7 mouse cellular contexts compared by ENCODE assay signal in genomic region chr16:22919971-22920854, GRCm38 (mm10). TPM values are rescaled to one million over a fixed set of nuclear protein-coding genes. Genes with fewer than 3 reads are reported as not detected.
DNase-seq lines count a peak whose midpoint lies in the region; ATAC-seq and TF ChIP-seq lines count a peak whose summit lies in the region.

No protein-coding gene starts in this region.

- WGBS in lung, embryonic 16.5 days, result 39% methylated on average over 18 of the region's 18 CpGs
- WGBS in hindbrain, embryonic 14.5 days, result 73% methylated on average over 18 of the region's 18 CpGs

- no peaks in the 10 kb centered on the region for H3K27me3 ChIP-seq in ES-Bruce4 (ENCODE audit: control insufficient read depth, insufficient read depth, low read length, poor library complexity, severe bottlenecking)
- H3K27me3 ChIP-seq in lung, embryonic 16.5 days (ENCODE audit: control insufficient read depth, insufficient read depth, low read depth, low read length), result no peaks in the 10 kb centered on the region
- no peaks in the 10 kb centered on the region for H3K27me3 ChIP-seq in hindbrain, embryonic 14.5 days (ENCODE audit: control insufficient read depth, insufficient read depth, low read length)

- intact Hi-C loops in heart, postnatal 10 days (cut with DNase I), result no loop called here

- H3K4me3 ChIP-seq in ES-Bruce4 (ENCODE audit: low read depth, low read length), result no peak overlapping the region; the same call in 1 of the 2 replicates
- no peak overlapping the region for H3K4me3 ChIP-seq in lung, embryonic 16.5 days (ENCODE audit: low read length)
- H3K4me3 ChIP-seq in hindbrain, embryonic 14.5 days (replicated peaks; ENCODE audit: low read length), result no peak overlapping the region

- H3K4me1 ChIP-seq in ES-Bruce4 (ENCODE audit: control insufficient read depth, insufficient read depth, low read length), result peaks cover 6% of the 10 kb centered on the region
- H3K4me1 ChIP-seq in lung, embryonic 16.5 days (replicated peaks; ENCODE audit: control insufficient read depth, insufficient read depth, low read length), result no peaks in the 10 kb centered on the region
- no peaks in the 10 kb centered on the region for H3K4me1 ChIP-seq in hindbrain, embryonic 14.5 days (replicated peaks; ENCODE audit: control insufficient read depth, insufficient read depth, low read length)

- TF ChIP-seq POLR2A in ES-Bruce4 (IDR thresholded peaks at IDR 0.05; ENCODE audit: insufficient read depth, low read length), result no peak

- H3K4me2 ChIP-seq in lung, embryonic 16.5 days (ENCODE audit: low read depth, low read length), result no peak overlapping the region
- no peak overlapping the region for H3K4me2 ChIP-seq in hindbrain, embryonic 14.5 days (replicated peaks)

- H3K9me3 ChIP-seq in ES-Bruce4 (replicated peaks; ENCODE audit: control insufficient read depth, insufficient read depth, low read length, poor library complexity, severe bottlenecking), result no peaks in the 10 kb centered on the region
- no peaks in the 10 kb centered on the region for H3K9me3 ChIP-seq in lung, embryonic 16.5 days (ENCODE audit: control insufficient read depth, low read length)
- H3K9me3 ChIP-seq in hindbrain, embryonic 14.5 days (ENCODE audit: control insufficient read depth, low read length), result no peaks in the 10 kb centered on the region

- peak; percentile 63 for TF ChIP-seq EP300 in ES-Bruce4 (IDR thresholded peaks at IDR 0.05; ENCODE audit: insufficient read depth, low read depth, low read length)

- DNase-seq in WW6 (ENCODE audit: low read depth, low spot score), result peak; percentile 49
- DNase-seq in heart, postnatal 10 days, result peak; percentile 8 to 23
- DNase-seq in spleen, postnatal 36 days (ENCODE audit: low spot score in 2 of 2), result no peak
- no peak for DNase-seq in hindbrain, embryonic 14.5 days (ENCODE audit: low spot score)
- no peak for DNase-seq in natural killer cell, adult 2 months (ENCODE audit: low spot score in 2 of 2)

- no peak for TF ChIP-seq CTCF in ES-Bruce4 (IDR thresholded peaks at IDR 0.05; ENCODE audit: low read depth, low read length)

- H3K9ac ChIP-seq in ES-Bruce4 (ENCODE audit: low read depth, poor library complexity, severe bottlenecking), result no peak overlapping the region
- H3K9ac ChIP-seq in lung, embryonic 16.5 days (ENCODE audit: low read length), result no peak overlapping the region
- H3K9ac ChIP-seq in hindbrain, embryonic 14.5 days, result no peak overlapping the region

- H3K27ac ChIP-seq in ES-Bruce4 (ENCODE audit: insufficient read depth, low read length), result no peak overlapping the region
- H3K27ac ChIP-seq in lung, embryonic 16.5 days (ENCODE audit: low read length), result no peak overlapping the region
- no peak overlapping the region for H3K27ac ChIP-seq in hindbrain, embryonic 14.5 days

- H3K36me3 ChIP-seq in ES-Bruce4 (ENCODE audit: control insufficient read depth, insufficient read depth, low read length, poor library complexity, severe bottlenecking), result no peaks in the 10 kb centered on the region
- H3K36me3 ChIP-seq in lung, embryonic 16.5 days (ENCODE audit: control insufficient read depth, insufficient read depth, low read length), result no peaks in the 10 kb centered on the region
- no peaks in the 10 kb centered on the region for H3K36me3 ChIP-seq in hindbrain, embryonic 14.5 days (replicated peaks; ENCODE audit: control insufficient read depth, insufficient read depth)

- ATAC-seq in lung, embryonic 16.5 days (ENCODE audit: low read depth), result peak; percentile 60; the same call in 1 of the 2 replicates
- no peak for ATAC-seq in hindbrain, embryonic 14.5 days (ENCODE audit: low FRiP score)

RNA-seq across cellular contexts. Expression of gene Fetub, which starts 2.1 kb away (rescaled TPM):
- polyA plus RNA-seq in ES-Bruce4 (2011; ENCODE audit: insufficient read depth, insufficient read length, low read depth, missing spikeins), result 2.2 TPM in 2 replicates
- total RNA-seq in heart, postnatal 10 days (2021), result not detected
- polyA plus RNA-seq in lung, embryonic 16.5 days (2015; fragmentation: Nextera tagmentation; extraction: Ambion mirVana), result not detected in 2 replicates
- not detected in 2 replicates for polyA plus RNA-seq in hindbrain, embryonic 14.5 days (2014; fragmentation: Nextera tagmentation; extraction: Ambion mirVana)

RNA-seq across cellular contexts. Expression of gene Ahsg, which starts 29.1 kb away (rescaled TPM):
- polyA plus RNA-seq in ES-Bruce4 (2011; ENCODE audit: insufficient read depth, insufficient read length, low read depth, missing spikeins), result 0.81 TPM in 1 of 2 replicates, not detected in the other
- 1 to 10 TPM; 6.5 to 9.3 TPM for total RNA-seq in heart, postnatal 10 days (2021)
- 8.9 and 74.9 TPM in 2 replicates for polyA plus RNA-seq in lung, embryonic 16.5 days (2015; fragmentation: Nextera tagmentation; extraction: Ambion mirVana)
- not detected in 2 replicates for polyA plus RNA-seq in hindbrain, embryonic 14.5 days (2014; fragmentation: Nextera tagmentation; extraction: Ambion mirVana)

RNA-seq across cellular contexts. Expression of gene Hrg, which starts 30.7 kb away (rescaled TPM):
- polyA plus RNA-seq in ES-Bruce4 (2011; ENCODE audit: insufficient read depth, insufficient read length, low read depth, missing spikeins), result not detected in 2 replicates
- total RNA-seq in heart, postnatal 10 days (2021), result not detected
- polyA plus RNA-seq in lung, embryonic 16.5 days (2015; fragmentation: Nextera tagmentation; extraction: Ambion mirVana), result 0.16 TPM in 1 of 2 replicates, not detected in the other
- 0.19 and 0.31 TPM in 2 replicates for polyA plus RNA-seq in hindbrain, embryonic 14.5 days (2014; fragmentation: Nextera tagmentation; extraction: Ambion mirVana)

Comparison
In these comparisons a context has a peak if more than half of its experiments do, and no peak if none do; other contexts are left out.
1. DNase-seq: peak in WW6 (single experiment) and heart, postnatal 10 days (2 of 2); none in spleen, postnatal 36 days (0 of 2), hindbrain, embryonic 14.5 days (single experiment) and natural killer cell, adult 2 months (0 of 2).